Mouse (Mus musculus) cerebellum, adult 9-10 months (tissue): Measurements from ENCODE around the gene Arhgap17.

ENCODE experiments used
- DNase-seq: peaks from one replicate; pipeline ENCODE4 v3.0.0; 2022

Arhgap17 gene

DNA sequence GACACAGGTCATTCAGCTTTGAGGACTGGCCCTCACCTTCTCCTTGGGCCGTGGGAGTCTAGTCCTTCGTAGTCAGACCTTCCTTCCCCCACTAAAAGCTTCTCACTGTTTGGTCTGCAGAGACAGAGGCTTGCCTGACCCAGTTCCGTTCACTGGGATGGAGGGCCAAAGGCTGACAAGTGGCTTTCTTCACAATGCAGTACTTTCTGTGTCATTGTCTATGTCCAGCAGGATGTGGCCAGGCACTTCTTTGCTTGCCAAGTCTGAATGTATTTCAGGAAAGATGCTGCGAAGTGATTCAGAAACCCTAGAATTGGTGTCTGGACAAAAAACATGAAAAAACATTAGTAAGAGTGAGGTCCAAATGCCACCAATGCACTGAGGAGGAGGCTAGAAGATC lies 89.9 kb downstream of the Arhgap17 start:
- DNase-seq, result no peak

DNA sequence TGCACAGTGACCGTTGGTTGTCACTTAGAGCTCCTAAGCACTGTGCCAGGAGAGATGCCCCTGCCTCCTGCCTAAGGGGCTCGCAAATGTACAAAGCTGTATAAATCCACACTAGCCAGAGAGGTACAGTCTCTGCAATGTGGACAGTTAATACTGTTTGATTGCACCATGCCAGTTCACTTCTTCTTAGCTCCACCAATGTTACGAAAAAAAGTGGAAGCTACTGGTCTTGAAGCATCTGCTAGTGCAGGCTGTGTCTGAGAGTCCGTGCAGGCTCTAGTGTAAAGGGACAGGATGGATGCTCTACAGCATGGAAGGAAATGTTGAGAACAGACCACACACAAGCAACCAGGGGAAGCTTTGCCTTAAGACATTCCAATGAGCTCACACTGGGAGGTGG lies 93.1 kb downstream of the Arhgap17 start:
- no peak for DNase-seq

DNA sequence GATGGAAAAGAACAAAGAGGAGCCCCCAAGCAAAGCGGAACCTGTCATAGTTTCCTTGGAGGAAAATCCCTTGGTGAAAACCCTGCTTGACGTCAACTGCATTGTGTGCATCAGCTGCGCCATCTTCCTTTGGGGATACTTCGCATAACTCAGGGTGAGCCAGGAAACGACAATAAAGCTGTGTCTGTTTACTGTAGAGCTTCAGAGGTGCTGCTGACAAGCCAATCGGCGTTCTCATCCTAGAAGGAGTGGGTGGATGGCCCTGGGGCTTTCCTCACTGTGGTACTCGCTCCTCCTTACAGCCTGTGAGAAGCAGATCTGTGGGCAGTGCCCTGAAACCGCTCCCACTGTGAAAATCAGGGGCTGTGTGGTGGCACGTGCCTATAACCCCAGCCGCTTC lies 96.7 kb downstream of the Arhgap17 start:
- DNase-seq, result no peak

DNA sequence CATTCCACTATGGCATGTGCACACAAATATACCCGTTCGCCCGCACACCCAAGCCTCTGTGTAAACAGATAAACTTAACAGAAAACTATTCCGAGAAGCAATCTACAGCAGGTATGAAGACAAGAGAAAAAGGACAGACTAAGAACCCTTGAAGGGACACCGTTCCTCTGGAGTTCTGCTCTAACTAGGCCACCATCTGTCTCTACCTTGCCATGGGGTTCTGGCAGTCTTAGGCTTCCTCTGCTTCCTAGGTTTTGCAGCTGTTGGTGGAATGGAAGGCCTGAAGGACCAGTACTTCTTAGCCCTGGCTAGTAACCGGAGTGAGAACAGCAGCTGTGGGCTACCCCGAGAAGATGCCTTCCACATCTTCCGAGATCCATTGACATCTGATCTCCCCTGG lies 111.6 kb downstream of the Arhgap17 start:
- peak; percentile 19 for DNase-seq

DNA sequence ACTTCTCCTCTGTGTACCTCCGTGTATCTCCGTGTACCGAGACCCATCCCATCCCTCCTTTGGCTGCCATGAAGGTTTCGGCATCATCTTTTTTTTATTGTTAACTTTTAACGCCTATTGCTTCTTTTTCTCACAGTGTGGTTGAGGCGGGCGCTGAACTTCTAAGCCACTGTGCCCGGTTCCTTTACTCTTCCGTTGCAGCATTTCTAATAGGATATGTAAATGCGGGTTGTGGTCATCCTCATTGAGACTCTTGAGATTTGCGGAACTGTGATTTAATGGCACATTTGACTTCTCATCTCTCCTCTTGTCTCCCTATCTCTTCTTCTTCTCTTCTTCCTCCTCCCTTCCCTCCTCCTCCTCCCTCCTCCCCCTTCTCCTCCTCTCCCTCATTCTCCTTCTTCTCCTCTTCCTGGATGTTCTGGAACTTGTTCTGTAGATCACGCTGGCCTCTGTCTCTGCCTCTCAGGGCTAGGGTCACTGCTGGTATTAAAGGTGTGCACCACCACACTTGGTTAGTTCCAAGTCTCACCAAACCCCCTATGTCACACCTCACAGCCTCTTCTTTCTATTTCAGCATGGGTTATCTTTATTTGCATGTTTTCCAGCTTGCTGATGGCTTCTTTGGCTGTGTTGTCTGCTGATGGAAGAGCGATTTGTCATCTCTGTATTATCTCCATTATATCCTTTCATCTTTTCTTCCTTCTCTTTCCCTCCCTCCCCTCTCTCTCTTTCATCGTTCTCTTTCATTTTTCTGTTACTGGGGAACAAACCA lies 115.3 kb downstream of the Arhgap17 start:
- no peak for DNase-seq

DNA sequence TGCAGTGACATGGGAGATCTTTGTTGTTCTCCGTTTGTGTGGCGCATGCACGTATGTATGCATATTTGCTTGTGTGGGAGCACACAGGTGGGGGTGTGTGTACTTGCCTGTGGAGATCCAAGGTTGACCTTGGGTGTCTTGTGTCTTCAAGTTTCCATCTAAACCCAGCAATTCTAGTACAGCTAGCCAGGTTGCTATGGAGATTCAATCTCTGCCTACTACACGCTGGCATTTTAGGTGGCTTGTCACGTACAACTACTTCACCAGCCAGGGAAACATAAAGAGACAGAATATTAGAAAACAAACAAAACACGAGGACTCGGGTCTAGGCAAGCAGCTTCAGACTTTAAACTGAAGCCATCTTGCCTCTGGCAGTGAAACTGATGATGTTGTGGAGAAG lies 116.3 kb downstream of the Arhgap17 start:
- DNase-seq, result no peak

DNA sequence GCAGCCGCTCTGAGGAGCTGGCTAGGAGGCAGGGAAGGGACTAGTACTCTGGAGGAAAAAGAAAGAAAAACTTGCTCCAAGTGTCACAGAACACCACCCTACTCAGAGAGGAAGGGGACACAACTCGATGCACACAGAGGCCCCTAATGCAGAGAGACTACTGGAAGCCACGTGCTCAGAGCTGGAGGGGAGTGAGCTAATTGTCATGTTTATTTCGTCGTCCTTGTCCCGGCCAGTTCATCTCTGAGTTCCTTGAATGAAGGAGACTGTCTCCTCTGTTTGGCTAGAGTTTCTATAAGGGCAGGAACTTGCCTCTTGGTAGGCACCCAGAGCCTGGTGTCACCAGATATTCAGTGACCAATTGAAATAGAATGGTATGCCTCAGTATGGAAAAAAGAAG lies 118.4 kb downstream of the Arhgap17 start:
- DNase-seq, result no peak

DNA sequence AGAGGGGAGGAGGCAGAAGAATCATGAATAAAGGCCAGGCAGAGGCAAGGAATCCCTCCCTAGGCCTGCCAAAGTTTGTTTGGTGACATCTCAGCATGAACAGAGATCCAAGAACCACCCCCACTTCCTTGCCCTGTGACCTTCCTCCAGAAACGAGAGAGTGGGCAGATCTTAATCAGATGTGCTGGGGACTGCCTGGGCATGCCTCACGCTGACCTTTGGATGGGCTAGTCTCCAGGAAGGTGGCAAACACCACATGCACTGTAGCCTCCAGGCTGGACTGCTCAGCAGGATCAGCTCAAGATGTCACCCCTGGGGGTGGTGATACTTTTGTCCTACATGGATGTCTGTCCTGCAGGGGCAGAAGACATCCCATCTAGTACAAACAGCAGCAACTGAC lies 121.5 kb downstream of the Arhgap17 start:
- DNase-seq, result no peak

DNA sequence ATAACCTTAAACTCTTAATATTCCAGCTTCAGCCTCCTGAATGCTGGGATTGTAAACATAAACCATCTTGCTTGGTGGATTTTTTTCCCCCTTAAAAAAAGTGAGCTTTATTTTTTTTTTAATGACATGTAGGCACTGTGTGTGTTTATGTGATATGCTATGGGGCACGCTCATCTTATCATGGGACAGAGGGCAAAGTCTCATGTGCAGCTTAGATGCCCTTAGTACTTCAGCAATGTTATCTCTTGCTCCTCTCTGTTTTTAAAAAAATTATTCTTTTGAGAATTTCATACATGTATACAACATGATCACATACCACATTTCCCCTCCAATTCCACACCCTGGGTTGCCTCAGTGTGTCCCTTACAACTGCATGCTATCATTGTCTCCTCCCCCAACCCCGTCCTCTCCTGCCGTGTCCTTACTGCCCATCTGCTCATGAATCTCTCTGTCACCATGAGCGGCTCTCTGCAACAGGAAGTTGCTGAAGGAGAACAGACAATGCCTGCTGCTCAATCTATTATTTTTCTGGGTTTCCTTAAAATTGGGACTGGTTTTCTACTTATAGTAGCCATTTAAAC lies 123.1 kb downstream of the Arhgap17 start:
- no peak for DNase-seq

DNA sequence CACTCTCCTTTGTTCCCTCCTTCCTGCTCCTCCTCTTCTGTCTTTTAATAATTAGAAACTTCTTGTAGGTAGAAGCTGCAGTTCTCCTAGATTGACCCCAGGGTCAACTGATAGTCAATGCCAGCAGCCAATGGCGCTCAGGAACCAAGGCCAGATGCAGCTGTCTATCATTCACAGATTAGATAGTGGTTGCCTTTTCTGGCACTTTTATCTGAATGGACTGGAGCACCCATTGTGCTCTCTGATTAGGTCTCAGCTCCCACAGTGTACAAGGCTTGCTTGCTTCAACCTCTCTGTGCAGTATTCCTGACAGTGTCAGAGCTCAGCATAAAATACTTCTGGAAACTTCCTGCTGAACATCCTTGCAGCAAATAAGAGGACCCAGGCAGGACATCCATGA lies 124.9 kb downstream of the Arhgap17 start:
- DNase-seq, result no peak

DNA sequence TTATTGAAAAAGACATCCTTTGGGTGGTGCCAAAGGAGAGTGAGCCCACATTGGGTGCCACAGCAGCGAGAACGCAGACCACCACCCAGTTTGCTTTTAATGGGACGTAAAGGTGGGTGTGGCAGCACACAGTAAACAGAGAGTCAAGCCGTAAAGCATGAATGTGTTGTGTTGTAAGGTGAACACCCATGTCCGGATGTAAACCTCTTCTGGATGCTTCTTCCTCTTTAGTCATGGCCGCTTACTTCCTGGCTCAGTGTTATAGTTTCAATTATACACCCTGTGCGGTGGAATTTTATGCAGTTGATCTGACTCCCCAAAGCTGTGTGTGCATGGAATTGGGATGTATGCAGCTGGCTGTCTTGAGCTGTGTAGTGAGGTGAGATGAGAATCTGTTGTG lies 127.5 kb downstream of the Arhgap17 start:
- no peak for DNase-seq

DNA sequence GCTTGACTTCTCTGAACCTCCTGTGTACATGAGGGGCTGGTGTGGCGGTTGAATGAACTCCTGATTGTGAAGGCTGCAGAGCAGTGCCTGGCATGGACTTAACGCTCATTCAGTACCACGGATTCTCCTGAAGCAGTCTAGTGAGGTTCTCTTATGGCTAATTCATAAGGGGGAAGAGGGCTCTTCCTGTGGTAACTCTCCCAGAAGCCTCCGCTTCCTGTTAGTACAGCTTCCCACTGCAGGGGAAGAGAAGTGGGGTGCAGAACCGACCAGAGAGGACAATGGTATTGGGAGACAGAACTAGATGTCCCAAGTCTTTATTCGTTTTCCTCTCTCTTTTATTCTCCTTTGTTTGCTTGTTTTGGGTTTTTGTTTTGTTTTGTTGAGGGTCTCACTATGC lies 129.7 kb downstream of the Arhgap17 start:
- no peak for DNase-seq

DNA sequence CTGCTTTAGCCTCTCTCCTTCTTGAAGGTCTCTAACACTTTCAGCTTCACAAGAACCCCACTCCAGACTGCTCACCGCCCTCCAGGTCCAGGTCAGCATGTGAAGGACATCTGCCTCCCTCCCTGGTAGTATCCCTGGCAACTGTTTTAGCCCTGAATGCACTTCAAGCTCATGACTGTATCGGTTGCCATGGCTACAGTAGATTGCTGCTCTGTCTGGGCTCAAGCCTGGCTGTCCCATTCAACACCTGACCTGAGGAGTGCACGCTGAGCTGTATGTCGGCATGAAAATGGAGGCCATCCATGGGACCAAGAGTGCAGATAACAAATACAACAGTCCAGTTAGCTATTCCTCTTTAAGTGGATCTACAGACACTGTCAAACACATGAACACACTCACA lies 131.1 kb downstream of the Arhgap17 start:
- no peak for DNase-seq

DNA sequence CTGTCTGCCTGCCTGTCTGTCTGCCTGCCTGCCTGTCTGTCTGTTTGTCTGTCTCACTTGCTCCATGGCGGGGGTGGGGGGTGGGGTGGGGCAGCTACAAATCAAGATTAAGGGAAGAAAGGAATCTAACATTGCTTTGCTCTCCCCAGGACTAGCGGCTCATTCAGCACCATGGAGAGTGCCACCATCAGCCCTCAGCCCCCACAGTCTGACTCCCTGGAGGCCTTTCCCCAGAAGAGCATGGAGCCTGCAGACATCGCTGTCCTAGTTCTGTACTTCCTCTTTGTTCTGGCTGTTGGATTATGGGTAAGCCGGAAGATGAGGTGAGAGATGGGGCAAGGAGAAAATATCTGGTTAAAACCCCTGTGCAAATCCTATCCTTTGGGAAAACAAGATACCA lies 134.3 kb downstream of the Arhgap17 start:
- DNase-seq, result no peak
